In the genomic region with DNA sequence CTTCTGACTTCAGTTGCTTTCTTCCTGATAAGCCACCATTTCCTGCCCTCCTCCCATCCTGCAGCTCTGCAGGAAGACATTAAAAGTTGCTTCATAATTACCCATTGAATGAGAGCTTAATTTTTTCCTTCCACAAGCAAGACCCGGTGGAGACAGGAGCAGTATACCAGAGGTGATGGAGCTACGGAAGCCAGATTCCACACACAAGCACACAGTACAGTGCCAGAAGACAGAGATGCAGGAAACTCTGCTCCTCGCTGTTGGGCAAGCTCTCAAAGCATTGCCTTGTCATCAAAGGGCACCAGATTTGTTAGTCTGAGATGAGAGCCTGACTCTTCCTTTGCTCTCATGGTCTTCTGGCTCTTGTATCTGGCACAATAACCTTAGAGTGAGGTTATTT, we compare ENCODE assay signal across 22 mouse cellular contexts.
DNase-seq lines count a peak whose midpoint lies in the region; ATAC-seq and TF ChIP-seq lines count a peak whose summit lies in the region.
"Had no signal": no experiment of that assay in that cellular context is flagged by ENCODE, and none has a peak within 500 bp of the region (broad histone marks: within the 10 kb centered on the region; RNA-seq: fewer than 3 reads in every experiment).

No protein-coding gene starts in this region.

- H3K9me3 ChIP-seq in heart, embryonic 16.5 days (replicated peaks; ENCODE audit: control insufficient read depth, low read length), result no peaks in the 10 kb centered on the region
- H3K9me3 ChIP-seq in lung, postnatal 0 days (ENCODE audit: low read length), result no peaks in the 10 kb centered on the region
- H3K9me3 ChIP-seq: embryonic facial prominence, embryonic 15.5 days; limb, embryonic 15.5 days; liver, embryonic 15.5 days; midbrain, embryonic 15.5 days; neural tube, embryonic 13.5 days had no signal

- DNase-seq in adrenal gland, adult 2 months, result peak; percentile 9
- no peak for DNase-seq in adrenal gland, adult 8-10 months
- no peak for DNase-seq in heart, postnatal 25 days (ENCODE audit: low spot score)
- peak; percentile 7 for DNase-seq in kidney, postnatal 10 days
- DNase-seq in kidney, adult 11 months, result no peak
- DNase-seq in lung, postnatal 0 days (ENCODE audit: low spot score), result peak; percentile 9
- no peak for DNase-seq in lung, adult 2 months
- DNase-seq: adrenal gland, postnatal 14 days; cerebellum, adult 9-10 months; gastrocnemius, postnatal 14 days; left cerebral cortex, postnatal 4 days had no signal

- TF ChIP-seq POLR2A in lung, adult 2 months (IDR thresholded peaks at IDR 0.05; ENCODE audit: borderline replicate concordance, extremely low read depth, low read depth, low read length), result no peak

- no peak for TF ChIP-seq CTCF in lung, postnatal 0 days (IDR thresholded peaks at IDR 0.05)
- TF ChIP-seq CTCF in lung, adult 2 months (IDR thresholded peaks at IDR 0.05; ENCODE audit: insufficient read depth, low read length), result no peak

- peak; percentile 35; the same call in 1 of the 2 replicates for TF ChIP-seq EP300 in lung, postnatal 0 days (IDR thresholded peaks at IDR 0.05)

- no peak overlapping the region for H3K4me2 ChIP-seq in heart, embryonic 16.5 days (ENCODE audit: low read depth, low read length)
- H3K4me2 ChIP-seq in lung, postnatal 0 days (replicated peaks; ENCODE audit: low read depth, low read length), result no peak overlapping the region
- H3K4me2 ChIP-seq: embryonic facial prominence, embryonic 15.5 days; limb, embryonic 15.5 days; liver, embryonic 15.5 days; midbrain, embryonic 15.5 days; neural tube, embryonic 13.5 days had no signal

- intact Hi-C loops in heart, postnatal 25 days (cut with DNase I), result no loop called here

- no peaks in the 10 kb centered on the region for H3K27me3 ChIP-seq in heart, embryonic 16.5 days (ENCODE audit: control insufficient read depth, insufficient read depth, low read length)
- H3K27me3 ChIP-seq in lung, postnatal 0 days (replicated peaks; ENCODE audit: insufficient read depth, low read length), result no peaks in the 10 kb centered on the region
- H3K27me3 ChIP-seq: embryonic facial prominence, embryonic 15.5 days; limb, embryonic 15.5 days; liver, embryonic 15.5 days; midbrain, embryonic 15.5 days; neural tube, embryonic 13.5 days had no signal

- peak; percentile 73; the same call in 1 of the 2 replicates for ATAC-seq in heart, embryonic 16.5 days (replicated peaks; ENCODE audit: extremely low read depth, insufficient read depth, low FRiP score)
- ATAC-seq in lung, postnatal 0 days, result peak; percentile 48; the same call in 1 of the 2 replicates
- ATAC-seq: activated CD4-positive, CD25-positive, alpha-beta regulatory T cell, adult 4 months; forebrain, embryonic 16.5 days; hindbrain, postnatal 0 days; intestine, embryonic 16.5 days; midbrain, embryonic 15.5 days had no signal

- H3K36me3 ChIP-seq in heart, embryonic 16.5 days (ENCODE audit: control insufficient read depth, insufficient read depth), result no peaks in the 10 kb centered on the region
- H3K36me3 ChIP-seq in lung, postnatal 0 days (ENCODE audit: insufficient read depth, low read length), result no peaks in the 10 kb centered on the region
- H3K36me3 ChIP-seq: embryonic facial prominence, embryonic 15.5 days; limb, embryonic 15.5 days; liver, embryonic 15.5 days; midbrain, embryonic 15.5 days; neural tube, embryonic 13.5 days had no signal

- H3K4me3 ChIP-seq in heart, embryonic 16.5 days (ENCODE audit: low read length), result no peak overlapping the region
- no peak overlapping the region for H3K4me3 ChIP-seq in lung, postnatal 0 days (ENCODE audit: low read depth, low read length)
- no peak overlapping the region for H3K4me3 ChIP-seq in lung, adult 2 months (replicated peaks; ENCODE audit: extremely low read depth, low read depth, low read length)
- H3K4me3 ChIP-seq: embryonic facial prominence, embryonic 15.5 days; limb, embryonic 15.5 days; liver, embryonic 15.5 days; midbrain, embryonic 15.5 days; myocyte; neural tube, embryonic 13.5 days had no signal

- H3K27ac ChIP-seq in heart, embryonic 16.5 days (ENCODE audit: low read length), result no peak overlapping the region
- H3K27ac ChIP-seq in lung, postnatal 0 days (ENCODE audit: low read length), result no peak overlapping the region
- H3K27ac ChIP-seq: embryonic facial prominence, embryonic 15.5 days; hindbrain, postnatal 0 days; limb, embryonic 15.5 days; liver, embryonic 15.5 days; midbrain, embryonic 15.5 days; neural tube, embryonic 13.5 days had no signal

- no peak overlapping the region for H3K9ac ChIP-seq in heart, embryonic 16.5 days (ENCODE audit: low read length)
- H3K9ac ChIP-seq in lung, postnatal 0 days (replicated peaks; ENCODE audit: low read depth), result no peak overlapping the region
- H3K9ac ChIP-seq: embryonic facial prominence, embryonic 15.5 days; limb, embryonic 15.5 days; liver, embryonic 15.5 days; midbrain, embryonic 15.5 days; neural tube, embryonic 13.5 days had no signal

- no peaks in the 10 kb centered on the region for H3K4me1 ChIP-seq in heart, embryonic 16.5 days (ENCODE audit: control insufficient read depth, insufficient read depth, low read length)
- no peaks in the 10 kb centered on the region for H3K4me1 ChIP-seq in lung, postnatal 0 days (ENCODE audit: insufficient read depth, low read depth, low read length)
- peaks cover 5% of the 10 kb centered on the region for H3K4me1 ChIP-seq in lung, adult 2 months (ENCODE audit: control insufficient read depth, insufficient read depth, low read length)
- H3K4me1 ChIP-seq: embryonic facial prominence, embryonic 15.5 days; liver, embryonic 15.5 days had no signal

- WGBS in heart, embryonic 16.5 days, result 40% methylated on average over 3 of the region's 3 CpGs
- 40% methylated on average over 3 of the region's 3 CpGs for WGBS in lung, postnatal 0 days
- 22% methylated on average over 3 of the region's 3 CpGs for WGBS in lung, adult 2 months

Comparison
In these comparisons a context has a peak if more than half of its experiments do, and no peak if none do; other contexts are left out.
1. DNase-seq: peak in adrenal gland, adult 2 months (single experiment), kidney, postnatal 10 days (single experiment) and lung, postnatal 0 days (single experiment); none in adrenal gland, adult 8-10 months (single experiment), heart, postnatal 25 days (single experiment), kidney, adult 11 months (single experiment) and lung, adult 2 months (single experiment).